Mouse (Mus musculus) heart, embryonic 15.5 days (tissue): ENCODE results near the gene Rhog. TPM values are rescaled to one million over a fixed set of nuclear protein-coding genes. Genes with fewer than 3 reads are reported as not detected.
A peak's percentile ranks its signal among the peaks of the same experiment; 100 is the strongest.

Source experiments
- ATAC-seq: fragments of 200-750 bp; cut with Nextera tagmentation; replicated peaks from 2 replicates; pipeline ENCODE4 v1.8.0; 2017; ENCODE audit warnings: low read depth, moderate TSS enrichment; ENCODE audit not compliant: insufficient number of reproducible peaks, insufficient read depth, low FRiP score
- H3K27ac ChIP-seq: fragments of 300-500 bp; sonication (generic); 2 replicates; pipeline ENCODE4 v1.5.1; 2015; ENCODE audit warnings: mild to moderate bottlenecking, inconsistent platforms
- H3K27me3 ChIP-seq: fragments of 300-500 bp; sonication (generic); 2 replicates; pipeline ENCODE4 v1.6.1; 2015; ENCODE audit warnings: inconsistent platforms
- H3K36me3 ChIP-seq: fragments of 300-500 bp; sonication (generic); 2 replicates; pipeline ENCODE4 v1.6.1; 2015; ENCODE audit warnings: mild to moderate bottlenecking, inconsistent platforms
- H3K4me1 ChIP-seq: fragments of 300-500 bp; sonication (generic); replicated peaks from 2 replicates; pipeline ENCODE4 v1.6.1; 2015; ENCODE audit warnings: inconsistent platforms
- H3K4me2 ChIP-seq: fragments of 300-500 bp; sonication (generic); 2 replicates; pipeline ENCODE4 v1.6.1; 2015; ENCODE audit warnings: inconsistent platforms, mild to moderate bottlenecking, moderate library complexity
- H3K4me3 ChIP-seq: fragments of 300-500 bp; sonication (generic); 2 replicates; pipeline ENCODE4 v1.5.1; 2015; ENCODE audit warnings: mild to moderate bottlenecking, inconsistent platforms
- H3K9ac ChIP-seq: fragments of 300-500 bp; sonication (generic); 2 replicates; pipeline ENCODE4 v1.6.1; 2015; ENCODE audit warnings: mild to moderate bottlenecking, inconsistent platforms
- H3K9me3 ChIP-seq: fragments of 300-500 bp; sonication (generic); replicated peaks from 2 replicates; pipeline ENCODE4 v1.6.1; 2016; ENCODE audit warnings: inconsistent platforms
- WGBS: fragments of 180-500 bp; shearing (Covaris S2); methylation state at CpG from one replicate; pipeline ENCODE4 v1.1.7; 2015; ENCODE audit warnings: mixed read lengths; 5-methylcytosine and 5-hydroxymethylcytosine counted together
- polyA plus RNA-seq: library from polyadenylated mRNA; unstranded; fragments of >200 nt; fragmentation: Nextera tagmentation; extraction: Ambion mirVana; gene quantifications from 2 replicates; pipeline ENCODE4 v1.2.1, GENCODE M21; 2015

The Rhog gene
- polyA plus RNA-seq, 1 experiment from 2014 or later: 37.6 TPM

GRCm38 (mm10) chr7:102250631-102251214, 5.1 kb downstream of the Rhog start:
- under 1% methylated on average over 31 of the region's 33 CpGs for WGBS
- Histone ChIP-seq H3K9me3 (no peaks in the 10 kb centered on the region), H3K27ac (peak overlapping the region; percentile 97), H3K4me3 (peak overlapping the region; percentile 93), H3K4me2 (peak overlapping the region; percentile 79), H3K9ac (peak overlapping the region; percentile 96), H3K36me3 (no peaks in the 10 kb centered on the region), H3K27me3 (peaks cover 4% of the 10 kb centered on the region; the same call in 1 of the 2 replicates), H3K4me1 (peaks cover 34% of the 10 kb centered on the region)
- peak; percentile 81 for ATAC-seq

GRCm38 (mm10) chr7:102249896-102250630, 5.8 kb downstream of the Rhog start:
- Histone ChIP-seq H3K4me3 (peak overlapping the region; percentile 93), H3K9ac (peak overlapping the region; percentile 96), H3K27me3 (0 out of 2 replicates have a peak, but pooled peaks cover under 1% of the 10 kb centered on the region), H3K4me2 (peak overlapping the region; percentile 79), H3K27ac (peak overlapping the region; percentile 97), H3K9me3 (no peaks in the 10 kb centered on the region), H3K4me1 (peaks cover 41% of the 10 kb centered on the region), H3K36me3 (no peaks in the 10 kb centered on the region)
- peak; percentile 85 for ATAC-seq
- WGBS: under 1% methylated on average over 47 of the region's 49 CpGs

DNA sequence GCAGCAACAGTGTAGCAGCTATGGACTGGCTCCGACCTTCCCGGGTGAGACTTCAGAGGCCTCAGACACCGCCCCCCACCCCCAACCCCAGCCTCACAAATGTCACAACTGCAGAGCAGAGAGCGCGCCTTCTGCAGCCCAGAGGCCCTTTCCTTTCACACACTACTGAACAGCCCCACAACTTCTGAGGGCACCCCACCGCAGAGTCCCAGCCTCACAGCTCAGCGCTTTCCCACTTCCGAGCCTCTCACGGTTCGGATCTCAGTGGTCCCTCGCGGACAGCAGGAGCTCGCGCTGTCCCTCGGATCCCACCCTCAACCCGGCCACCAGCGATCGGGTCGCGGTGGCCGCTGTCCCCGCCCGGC, 6.3 kb downstream of the Rhog start:
- ATAC-seq: peak; percentile 25
- Histone ChIP-seq H3K27me3 (no peaks in the 10 kb centered on the region), H3K4me2 (peak overlapping the region; percentile 79), H3K9ac (peak overlapping the region; percentile 96), H3K4me3 (peak overlapping the region; percentile 93), H3K4me1 (peaks cover 46% of the 10 kb centered on the region), H3K9me3 (no peaks in the 10 kb centered on the region), H3K36me3 (no peaks in the 10 kb centered on the region), H3K27ac (peak overlapping the region; percentile 97)
- under 1% methylated on average over 23 of the region's 23 CpGs for WGBS

DNA sequence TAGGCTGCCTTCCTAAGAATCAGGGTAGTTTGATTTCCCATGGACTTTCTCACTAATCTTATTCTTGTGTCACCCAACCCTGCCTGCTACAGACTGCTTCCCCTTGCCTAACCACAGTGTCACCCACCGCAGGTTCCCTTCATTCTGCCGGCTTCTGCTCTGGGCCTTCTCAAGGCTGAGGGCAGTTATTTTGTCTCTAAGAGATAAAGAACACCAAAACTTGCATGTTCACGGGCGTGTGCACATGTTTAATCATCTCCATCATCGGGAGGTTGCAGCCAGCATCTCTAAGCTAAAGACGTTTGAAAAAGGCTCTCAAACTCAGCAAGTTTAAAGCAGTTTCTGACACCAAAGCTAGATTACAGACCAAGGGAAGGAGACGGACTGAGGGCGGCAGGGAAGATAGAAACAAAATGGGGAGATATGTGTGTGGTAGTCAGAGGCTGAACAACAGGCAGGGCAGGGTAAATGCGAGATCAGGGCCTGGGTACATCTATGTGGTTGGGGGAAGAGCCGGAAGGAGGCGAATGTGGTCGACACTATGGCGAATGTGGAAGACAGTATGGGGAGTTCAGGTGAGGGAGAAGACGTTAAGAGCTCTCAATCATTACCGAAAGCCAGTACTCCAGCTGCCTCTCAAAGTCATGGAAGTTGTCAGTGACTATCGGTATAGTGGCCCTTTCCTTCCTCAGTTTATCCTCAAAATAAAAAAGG, 7.0 kb downstream of the Rhog start:
- H3K9ac ChIP-seq: peak overlapping the region; percentile 96
- H3K4me1 ChIP-seq: peaks cover 53% of the 10 kb centered on the region
- peak overlapping the region; percentile 97 for H3K27ac ChIP-seq
- H3K9me3 ChIP-seq: no peaks in the 10 kb centered on the region
- ATAC-seq: no peak
- no peaks in the 10 kb centered on the region for H3K27me3 ChIP-seq
- 13% methylated on average over 16 of the region's 16 CpGs for WGBS
- no peaks in the 10 kb centered on the region for H3K36me3 ChIP-seq
- peak overlapping the region; percentile 79 for H3K4me2 ChIP-seq
- peak overlapping the region; percentile 93 for H3K4me3 ChIP-seq

- Histone ChIP-seq H3K27ac (peak overlapping the region; percentile 39; the same call in 1 of the 2 replicates), H3K36me3 (no peaks in the 10 kb centered on the region), H3K4me3 (peak overlapping the region; percentile 93), H3K4me1 (peaks cover 69% of the 10 kb centered on the region), H3K9ac (peak overlapping the region; percentile 11; the same call in 1 of the 2 replicates), H3K9me3 (no peaks in the 10 kb centered on the region), H3K27me3 (no peaks in the 10 kb centered on the region), H3K4me2 (peak overlapping the region; percentile 79)
- 47% methylated on average over 12 of the region's 12 CpGs for whole genome bisulfite sequencing
- no peak for ATAC-seq
Observed at GRCm38 (mm10) chr7:102246956-102247797, 8.7 kb downstream of the Rhog start.

DNA sequence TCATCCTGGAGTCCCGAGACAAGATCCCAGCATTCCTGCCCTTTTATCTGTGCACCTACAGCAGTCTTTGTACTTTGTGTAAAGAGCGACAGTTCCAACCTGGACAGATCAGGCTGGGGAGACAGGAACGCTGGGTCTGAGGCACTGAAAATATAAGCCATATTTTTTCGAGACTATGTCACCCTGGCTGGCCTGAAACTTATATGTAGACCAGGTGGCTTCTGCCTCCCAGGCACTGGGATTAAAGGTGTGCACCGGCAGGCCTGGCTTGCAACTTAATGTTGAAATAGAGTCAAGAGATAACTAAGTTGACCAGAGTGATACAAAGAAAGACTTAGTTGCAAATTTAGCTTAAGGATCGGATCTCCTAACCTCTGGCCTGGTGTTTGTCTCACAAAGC, 9.6 kb downstream of the Rhog start:
- Histone ChIP-seq H3K4me1 (peaks cover 72% of the 10 kb centered on the region), H3K27ac (peak overlapping the region; percentile 65; the same call in 1 of the 2 replicates), H3K9ac (peak overlapping the region; percentile 12; the same call in 1 of the 2 replicates), H3K36me3 (peaks cover 2% of the 10 kb centered on the region; the same call in 1 of the 2 replicates), H3K4me2 (peak overlapping the region; percentile 79), H3K27me3 (no peaks in the 10 kb centered on the region), H3K4me3 (no peak overlapping the region), H3K9me3 (no peaks in the 10 kb centered on the region)
- ATAC-seq: no peak
- WGBS: 46% methylated on average over 6 of the region's 6 CpGs

DNA sequence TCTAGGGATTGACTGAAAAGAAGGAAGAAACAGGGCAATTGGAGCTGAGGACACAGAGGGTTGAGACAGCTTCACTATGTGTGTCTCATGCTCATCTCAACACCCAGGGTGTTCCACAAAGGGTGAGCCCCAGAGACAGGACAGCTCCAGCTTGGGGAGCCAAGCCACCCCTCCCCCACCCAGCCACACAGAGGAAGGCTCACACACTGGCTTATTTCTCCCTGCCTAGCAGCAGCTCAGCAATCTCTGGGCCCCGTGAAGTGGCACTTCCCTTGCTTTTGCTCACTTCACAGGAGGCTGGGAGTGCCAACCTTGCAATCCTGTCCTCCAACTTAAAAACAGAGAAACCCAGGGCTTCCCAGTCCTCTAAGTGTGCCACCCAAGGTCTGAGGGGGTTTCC, 10.1 kb downstream of the Rhog start:
- Histone ChIP-seq H3K4me3 (no peak overlapping the region), H3K27ac (peak overlapping the region; percentile 65), H3K9ac (peak overlapping the region; percentile 12), H3K9me3 (no peaks in the 10 kb centered on the region), H3K4me1 (peaks cover 72% of the 10 kb centered on the region), H3K36me3 (peaks cover 7% of the 10 kb centered on the region; the same call in 1 of the 2 replicates), H3K4me2 (peak overlapping the region; percentile 79; the same call in 1 of the 2 replicates), H3K27me3 (no peaks in the 10 kb centered on the region)
- ATAC-seq: no peak
- 8% methylated on average over 1 of the region's 1 CpGs for WGBS

- no peak overlapping the region for H3K4me2 ChIP-seq
- H3K27me3 ChIP-seq: no peaks in the 10 kb centered on the region
- no peak overlapping the region for H3K4me3 ChIP-seq
- H3K36me3 ChIP-seq: peaks cover 15% of the 10 kb centered on the region; the same call in 1 of the 2 replicates
- peak overlapping the region; percentile 65 for H3K27ac ChIP-seq
- H3K4me1 ChIP-seq: peaks cover 72% of the 10 kb centered on the region
- no peaks in the 10 kb centered on the region for H3K9me3 ChIP-seq
- H3K9ac ChIP-seq: no peak overlapping the region
- 80% methylated on average over 3 of the region's 3 CpGs for WGBS
- ATAC-seq: no peak
Observed at GRCm38 (mm10) chr7:102244782-102245535, 10.9 kb downstream of the Rhog start.

- Histone ChIP-seq H3K9me3 (no peaks in the 10 kb centered on the region), H3K4me1 (peaks cover 69% of the 10 kb centered on the region), H3K9ac (no peak overlapping the region), H3K27ac (no peak overlapping the region), H3K4me2 (no peak overlapping the region), H3K4me3 (no peak overlapping the region), H3K36me3 (peaks cover 24% of the 10 kb centered on the region), H3K27me3 (no peaks in the 10 kb centered on the region)
- WGBS: 83% methylated on average over 2 of the region's 2 CpGs
- no peak for ATAC-seq
Observed at GRCm38 (mm10) chr7:102243870-102244269, 12.0 kb downstream of the Rhog start.

DNA sequence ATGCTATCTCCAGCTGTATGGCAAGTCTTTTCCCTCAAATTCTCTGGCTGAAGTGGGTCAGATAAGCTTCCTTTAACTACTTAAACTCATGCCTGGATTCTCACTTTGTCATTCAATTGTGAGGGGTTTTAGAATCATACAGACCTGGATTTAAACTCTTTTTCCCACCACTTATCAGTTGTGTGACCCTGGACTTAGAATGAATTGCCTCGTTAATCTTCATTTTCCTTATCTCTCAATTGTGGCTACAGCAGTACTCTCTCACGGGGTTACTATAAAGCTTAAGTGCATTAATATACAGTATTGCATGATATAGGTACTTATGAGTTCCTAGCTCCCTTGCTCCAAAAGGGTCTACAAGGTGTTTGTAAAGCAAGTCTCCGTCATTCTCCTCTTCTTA, 12.9 kb downstream of the Rhog start:
- peaks cover 59% of the 10 kb centered on the region for H3K4me1 ChIP-seq
- H3K36me3 ChIP-seq: peaks cover 32% of the 10 kb centered on the region
- no peak overlapping the region for H3K27ac ChIP-seq
- ATAC-seq: no peak
- no peak overlapping the region for H3K4me3 ChIP-seq
- H3K9ac ChIP-seq: no peak overlapping the region
- H3K27me3 ChIP-seq: no peaks in the 10 kb centered on the region
- no peaks in the 10 kb centered on the region for H3K9me3 ChIP-seq
- H3K4me2 ChIP-seq: no peak overlapping the region
- WGBS: 50% methylated on average over 3 of the region's 3 CpGs
